Mouse (Mus musculus): ENCODE results near the gene Acin1. TPM values are rescaled to one million over a fixed set of nuclear protein-coding genes. Genes with fewer than 3 reads are reported as not detected.

Acin1 gene
- polyA plus RNA-seq, 1 experiment from 2014 or later = 145 TPM

DNA sequence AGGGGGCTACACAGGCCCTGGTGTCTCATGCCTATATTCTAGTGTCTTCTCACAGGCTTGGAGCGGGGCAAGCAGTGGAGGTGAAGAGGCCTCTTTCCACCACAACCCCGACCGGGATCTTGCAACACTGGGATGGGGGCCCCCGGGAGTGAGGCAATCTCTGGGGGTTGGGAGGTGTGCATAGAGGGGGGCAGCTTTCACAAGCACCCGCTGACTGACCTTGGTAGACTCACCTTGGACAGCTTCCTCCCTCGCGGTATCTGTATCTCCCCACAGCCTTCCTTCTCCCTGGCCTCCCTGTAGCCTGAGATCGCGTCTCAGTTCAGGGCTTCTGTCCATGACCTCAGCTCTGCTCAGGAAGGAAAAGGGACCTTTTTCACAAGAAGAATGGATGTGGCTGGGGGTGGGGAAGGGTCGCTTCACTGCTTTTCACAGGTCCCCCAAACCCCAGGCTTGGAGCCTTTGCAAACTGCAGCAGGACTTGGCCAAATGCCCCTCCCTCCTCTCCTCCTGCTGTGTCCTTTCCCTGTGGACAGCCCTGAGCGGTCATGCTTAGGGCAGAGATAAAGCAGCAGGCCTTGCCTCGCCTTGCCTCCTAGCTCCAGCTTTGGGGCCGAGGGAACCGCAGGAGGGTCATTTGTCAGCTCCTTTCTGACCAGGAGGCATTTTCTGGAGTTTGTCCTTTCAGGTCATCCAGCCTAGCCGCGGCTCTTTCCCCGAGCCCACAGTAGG lies 20.0 kb upstream of the Acin1 start:
- no peak for ATAC-seq (ENCODE audit: insufficient number of reproducible peaks, insufficient read depth, low FRiP score, low read depth)
- 47% methylated on average over 17 of the region's 17 CpGs for WGBS
- Histone ChIP-seq H3K9me3 (ENCODE audit: control insufficient read depth, low read depth, low read length) (no peaks in the 10 kb centered on the region), H3K36me3 (ENCODE audit: control insufficient read depth, insufficient read depth, low read length) (no peaks in the 10 kb centered on the region), H3K4me2 (replicated peaks; ENCODE audit: low read depth, low read length) (no peak overlapping the region), H3K27ac (ENCODE audit: low read length) (no peak overlapping the region), H3K4me3 (ENCODE audit: low read depth, low read length) (no peak overlapping the region), H3K27me3 (ENCODE audit: control insufficient read depth, insufficient read depth, low read length) (no peaks in the 10 kb centered on the region), H3K9ac (replicated peaks; ENCODE audit: low read depth, low read length) (no peak overlapping the region), H3K4me1 (ENCODE audit: control insufficient read depth, insufficient read depth, low read length) (no peaks in the 10 kb centered on the region)

DNA sequence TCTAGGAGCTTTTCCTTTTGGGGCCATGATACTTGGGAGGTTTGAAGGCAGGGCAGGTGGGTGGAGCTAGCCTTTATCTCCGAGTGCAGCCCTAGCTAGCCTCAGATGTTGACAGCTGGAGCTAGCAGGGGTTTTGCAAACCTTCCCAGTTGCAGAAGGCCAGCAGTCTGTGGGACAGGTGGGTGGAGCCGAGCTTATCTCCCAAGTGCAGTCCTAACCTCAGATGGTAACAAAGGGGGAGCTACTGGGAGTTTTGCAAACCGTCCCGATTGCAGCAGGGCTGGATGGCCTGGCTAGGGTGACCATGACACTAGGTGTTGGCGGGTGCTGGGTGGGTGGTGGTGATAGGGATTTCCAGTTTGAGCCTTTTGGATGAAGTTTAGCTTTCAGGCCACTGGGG lies 19.1 kb upstream of the Acin1 start:
- 36% methylated on average over 5 of the region's 5 CpGs for WGBS
- ATAC-seq (ENCODE audit: insufficient number of reproducible peaks, insufficient read depth, low FRiP score, low read depth) = peak; percentile 35; the same call in 1 of the 2 replicates
- H3K4me3 ChIP-seq (ENCODE audit: low read depth, low read length) = no peak overlapping the region
- no peaks in the 10 kb centered on the region for H3K9me3 ChIP-seq (ENCODE audit: control insufficient read depth, low read depth, low read length)
- no peaks in the 10 kb centered on the region for H3K27me3 ChIP-seq (ENCODE audit: control insufficient read depth, insufficient read depth, low read length)
- no peak overlapping the region for H3K27ac ChIP-seq (ENCODE audit: low read length)
- no peaks in the 10 kb centered on the region for H3K36me3 ChIP-seq (ENCODE audit: control insufficient read depth, insufficient read depth, low read length)
- H3K4me2 ChIP-seq (replicated peaks; ENCODE audit: low read depth, low read length) = no peak overlapping the region
- no peaks in the 10 kb centered on the region for H3K4me1 ChIP-seq (ENCODE audit: control insufficient read depth, insufficient read depth, low read length)
- no peak overlapping the region for H3K9ac ChIP-seq (replicated peaks; ENCODE audit: low read depth, low read length)

DNA sequence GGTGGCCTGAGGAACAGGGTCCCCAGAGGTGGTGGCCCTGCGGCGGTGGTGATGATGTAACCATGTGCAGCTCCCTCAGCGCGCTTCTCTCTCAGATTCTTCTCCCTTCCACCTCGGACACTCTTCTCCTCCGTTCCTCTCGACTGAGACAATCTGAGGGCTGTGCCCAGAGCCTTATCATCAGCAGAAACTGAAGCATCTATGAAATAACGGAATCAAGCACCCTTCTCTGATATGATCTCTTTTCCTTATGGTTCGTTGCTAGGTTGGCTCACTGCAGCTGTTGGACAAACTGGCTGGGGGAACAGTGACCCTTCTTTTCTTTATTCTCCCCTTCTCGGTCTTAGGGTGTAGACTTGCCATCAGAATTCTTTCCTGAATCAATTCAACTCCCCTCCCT lies 16.5 kb upstream of the Acin1 start:
- H3K4me2 ChIP-seq (replicated peaks; ENCODE audit: low read depth, low read length) = no peak overlapping the region
- H3K27ac ChIP-seq (ENCODE audit: low read length) = no peak overlapping the region
- H3K9me3 ChIP-seq (ENCODE audit: control insufficient read depth, low read depth, low read length) = no peaks in the 10 kb centered on the region
- no peak for ATAC-seq (ENCODE audit: insufficient number of reproducible peaks, insufficient read depth, low FRiP score, low read depth)
- no peak overlapping the region for H3K4me3 ChIP-seq (ENCODE audit: low read depth, low read length)
- WGBS = 69% methylated on average over 10 of the region's 10 CpGs
- H3K9ac ChIP-seq (replicated peaks; ENCODE audit: low read depth, low read length) = no peak overlapping the region
- no peaks in the 10 kb centered on the region for H3K36me3 ChIP-seq (ENCODE audit: control insufficient read depth, insufficient read depth, low read length)
- no peaks in the 10 kb centered on the region for H3K27me3 ChIP-seq (ENCODE audit: control insufficient read depth, insufficient read depth, low read length)
- H3K4me1 ChIP-seq (ENCODE audit: control insufficient read depth, insufficient read depth, low read length) = no peaks in the 10 kb centered on the region

DNA sequence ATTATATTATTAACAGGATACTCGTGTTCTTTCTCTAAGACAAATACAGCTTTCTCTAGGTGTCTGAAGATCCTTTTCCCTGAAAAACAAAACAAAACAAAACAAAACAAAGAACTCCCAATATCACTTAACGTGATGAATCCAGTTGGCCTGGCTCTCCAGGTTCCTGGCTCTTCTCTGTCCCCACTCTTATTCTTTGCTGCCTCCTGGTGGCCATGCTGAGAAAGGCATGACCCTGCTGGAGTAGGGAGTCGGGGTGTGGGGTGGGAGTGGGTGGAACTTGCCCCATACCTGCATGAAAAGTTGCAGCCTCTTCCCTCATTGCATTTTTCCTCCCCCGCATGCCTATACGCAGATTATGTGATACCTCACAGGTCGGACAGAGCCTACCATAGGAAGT lies 14.6 kb upstream of the Acin1 start:
- no peak overlapping the region for H3K27ac ChIP-seq (ENCODE audit: low read length)
- no peaks in the 10 kb centered on the region for H3K36me3 ChIP-seq (ENCODE audit: control insufficient read depth, insufficient read depth, low read length)
- H3K9me3 ChIP-seq (ENCODE audit: control insufficient read depth, low read depth, low read length) = no peaks in the 10 kb centered on the region
- 0 out of 2 replicates have a peak, but pooled peaks have one; percentile 15 for ATAC-seq (ENCODE audit: insufficient number of reproducible peaks, insufficient read depth, low FRiP score, low read depth)
- no peak overlapping the region for H3K4me2 ChIP-seq (replicated peaks; ENCODE audit: low read depth, low read length)
- 11% methylated on average over 6 of the region's 6 CpGs for WGBS
- no peak overlapping the region for H3K4me3 ChIP-seq (ENCODE audit: low read depth, low read length)
- H3K9ac ChIP-seq (replicated peaks; ENCODE audit: low read depth, low read length) = no peak overlapping the region
- H3K27me3 ChIP-seq (ENCODE audit: control insufficient read depth, insufficient read depth, low read length) = no peaks in the 10 kb centered on the region
- H3K4me1 ChIP-seq (ENCODE audit: control insufficient read depth, insufficient read depth, low read length) = no peaks in the 10 kb centered on the region

DNA sequence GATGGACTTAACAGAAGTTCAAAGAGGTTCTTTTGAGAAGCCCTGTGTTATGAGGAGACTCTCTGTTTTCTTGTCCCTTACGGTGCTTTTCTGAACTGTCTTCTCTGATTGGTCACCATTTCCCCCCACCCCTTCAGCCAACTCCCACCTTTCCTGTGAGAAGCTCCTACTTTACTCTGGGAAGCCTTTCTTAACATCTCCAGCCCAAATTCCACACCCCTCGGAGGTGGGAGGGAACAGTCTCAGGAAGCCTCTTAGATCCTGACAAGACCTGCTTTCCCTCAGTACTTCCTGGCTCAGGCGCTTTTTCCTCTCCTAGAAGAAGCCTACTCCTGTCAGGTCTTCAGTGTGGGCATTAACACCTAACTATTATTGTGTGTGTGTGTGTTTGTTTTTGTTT lies 12.9 kb upstream of the Acin1 start:
- no peak for ATAC-seq (ENCODE audit: insufficient number of reproducible peaks, insufficient read depth, low FRiP score, low read depth)
- Histone ChIP-seq H3K4me3 (ENCODE audit: low read depth, low read length) (no peak overlapping the region), H3K4me2 (replicated peaks; ENCODE audit: low read depth, low read length) (no peak overlapping the region), H3K36me3 (ENCODE audit: control insufficient read depth, insufficient read depth, low read length) (no peaks in the 10 kb centered on the region), H3K9me3 (ENCODE audit: control insufficient read depth, low read depth, low read length) (no peaks in the 10 kb centered on the region), H3K4me1 (ENCODE audit: control insufficient read depth, insufficient read depth, low read length) (no peaks in the 10 kb centered on the region), H3K27ac (ENCODE audit: low read length) (no peak overlapping the region), H3K9ac (replicated peaks; ENCODE audit: low read depth, low read length) (no peak overlapping the region), H3K27me3 (ENCODE audit: control insufficient read depth, insufficient read depth, low read length) (no peaks in the 10 kb centered on the region)
- WGBS = 32% methylated on average over 3 of the region's 3 CpGs

DNA sequence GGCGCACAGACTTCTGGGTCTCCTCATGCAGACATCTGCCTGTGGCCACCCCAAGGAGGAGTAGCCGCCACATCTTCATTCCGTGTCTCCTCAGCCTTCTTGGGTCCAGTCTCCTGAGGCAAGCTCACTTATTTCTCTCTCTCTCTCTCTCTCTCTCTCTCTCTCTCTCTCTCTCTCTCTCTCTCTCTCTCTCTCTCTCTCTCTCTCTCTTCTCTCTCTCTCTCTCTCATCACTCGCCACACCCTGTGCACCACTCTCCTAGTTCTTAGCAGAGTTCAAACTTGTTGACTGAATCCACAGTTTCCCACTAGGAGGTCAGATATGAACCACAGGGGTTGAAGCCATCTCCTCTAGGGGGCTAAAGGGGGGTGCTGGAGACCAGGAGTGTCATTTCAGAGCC lies 12.0 kb upstream of the Acin1 start, which contains the start of gene Gm29776:
Gene Gm29776 (minus strand): TSS at position 101 of the 400 bp plus-strand sequence.
- ATAC-seq (ENCODE audit: insufficient number of reproducible peaks, insufficient read depth, low FRiP score, low read depth) = no peak
- 54% methylated on average over 4 of the region's 4 CpGs for WGBS

DNA sequence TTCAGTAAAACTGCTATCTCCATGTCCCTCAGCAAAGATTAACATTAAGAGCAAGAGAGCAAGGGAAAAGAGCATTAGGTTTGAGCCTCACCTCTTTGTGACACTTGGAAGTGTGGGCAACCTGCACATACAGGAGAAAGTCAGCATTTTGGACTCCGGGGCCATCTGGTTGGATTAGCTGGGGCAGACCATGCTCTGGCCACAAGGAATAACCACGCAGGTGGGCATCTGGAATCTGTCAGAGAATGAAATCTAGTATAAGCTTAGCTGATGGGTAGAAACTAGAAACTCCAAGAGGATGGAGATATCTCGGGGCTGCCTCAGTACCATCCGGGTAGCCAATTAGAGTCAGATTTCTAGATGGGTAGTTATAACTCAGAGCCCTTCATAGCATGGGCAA lies 10.0 kb upstream of the Acin1 start:
- Histone ChIP-seq H3K27me3 (ENCODE audit: control insufficient read depth, insufficient read depth, low read length) (no peaks in the 10 kb centered on the region), H3K4me2 (replicated peaks; ENCODE audit: low read depth, low read length) (no peak overlapping the region), H3K36me3 (ENCODE audit: control insufficient read depth, insufficient read depth, low read length) (peaks cover 7% of the 10 kb centered on the region), H3K9ac (replicated peaks; ENCODE audit: low read depth, low read length) (no peak overlapping the region), H3K9me3 (ENCODE audit: control insufficient read depth, low read depth, low read length) (no peaks in the 10 kb centered on the region), H3K4me1 (ENCODE audit: control insufficient read depth, insufficient read depth, low read length) (no peaks in the 10 kb centered on the region), H3K4me3 (ENCODE audit: low read depth, low read length) (no peak overlapping the region), H3K27ac (ENCODE audit: low read length) (no peak overlapping the region)
- no peak for ATAC-seq (ENCODE audit: insufficient number of reproducible peaks, insufficient read depth, low FRiP score, low read depth)
- WGBS = 79% methylated on average over 4 of the region's 4 CpGs

More for the DNA sequence above, 12.0 kb upstream of the Acin1 start, which contains the start of gene Gm29776:
- H3K27ac ChIP-seq (ENCODE audit: low read length) = no peak within 1 kb of the TSS
- no peaks in the 10 kb centered on the region for H3K27me3 ChIP-seq (ENCODE audit: control insufficient read depth, insufficient read depth, low read length)
- H3K9me3 ChIP-seq (ENCODE audit: control insufficient read depth, low read depth, low read length) = no peaks in the 10 kb centered on the region
- H3K4me3 ChIP-seq (ENCODE audit: low read depth, low read length) = no peak within 1 kb of the TSS
- peaks cover 1% of the 10 kb centered on the region; the same call in 1 of the 2 replicates for H3K36me3 ChIP-seq (ENCODE audit: control insufficient read depth, insufficient read depth, low read length)
- no peaks in the 10 kb centered on the region for H3K4me1 ChIP-seq (ENCODE audit: control insufficient read depth, insufficient read depth, low read length)
- no peak within 1 kb of the TSS for H3K4me2 ChIP-seq (replicated peaks; ENCODE audit: low read depth, low read length)
- H3K9ac ChIP-seq (replicated peaks; ENCODE audit: low read depth, low read length) = no peak within 1 kb of the TSS

DNA sequence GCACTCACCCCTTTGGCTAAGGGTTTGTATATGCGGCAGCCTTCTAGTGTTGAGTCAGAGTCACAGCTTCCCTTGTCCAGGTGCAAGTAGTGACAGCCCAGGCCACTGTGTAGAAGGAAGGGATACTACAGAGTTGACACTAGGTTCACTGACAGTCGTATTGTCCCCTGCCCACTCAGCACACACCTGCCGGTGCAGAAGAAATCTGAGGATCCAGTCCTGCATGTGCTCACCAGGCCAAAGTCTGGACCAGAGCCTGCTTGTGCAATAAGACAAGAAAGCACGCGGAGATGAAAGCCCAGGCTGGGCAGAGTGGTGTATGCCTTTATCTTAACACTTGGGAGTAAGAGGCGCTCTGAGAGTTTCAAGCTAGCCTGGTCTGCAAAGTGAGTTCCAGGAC lies 8.3 kb upstream of the Acin1 start:
- H3K27ac ChIP-seq (ENCODE audit: low read length) = no peak overlapping the region
- H3K27me3 ChIP-seq (ENCODE audit: control insufficient read depth, insufficient read depth, low read length) = no peaks in the 10 kb centered on the region
- no peaks in the 10 kb centered on the region for H3K4me1 ChIP-seq (ENCODE audit: control insufficient read depth, insufficient read depth, low read length)
- H3K9me3 ChIP-seq (ENCODE audit: control insufficient read depth, low read depth, low read length) = no peaks in the 10 kb centered on the region
- peaks cover 15% of the 10 kb centered on the region for H3K36me3 ChIP-seq (ENCODE audit: control insufficient read depth, insufficient read depth, low read length)
- no peak overlapping the region for H3K9ac ChIP-seq (replicated peaks; ENCODE audit: low read depth, low read length)
- no peak for ATAC-seq (ENCODE audit: insufficient number of reproducible peaks, insufficient read depth, low FRiP score, low read depth)
- no peak overlapping the region for H3K4me2 ChIP-seq (replicated peaks; ENCODE audit: low read depth, low read length)
- 62% methylated on average over 6 of the region's 6 CpGs for WGBS
- H3K4me3 ChIP-seq (ENCODE audit: low read depth, low read length) = no peak overlapping the region

DNA sequence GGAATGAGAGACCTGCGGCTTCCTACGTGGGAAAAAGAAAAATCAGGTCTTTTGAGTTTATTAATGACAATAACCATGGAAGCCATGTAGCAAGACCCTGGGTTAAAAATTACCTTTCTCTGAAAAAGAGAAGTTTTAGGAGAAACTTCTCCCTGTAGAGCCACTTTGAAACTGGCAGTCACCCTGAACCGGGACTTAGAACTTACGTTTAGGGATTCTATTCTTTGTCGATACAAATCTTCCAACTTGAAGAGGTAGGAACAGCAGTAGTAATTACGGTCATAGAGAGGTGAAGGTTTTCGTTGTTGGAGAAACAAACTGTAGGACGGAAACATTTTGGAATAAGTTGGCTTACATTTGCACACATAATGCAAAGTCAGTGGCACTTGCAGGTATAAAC lies 520 bp upstream of the Acin1 start:
- Histone ChIP-seq H3K9ac (replicated peaks; ENCODE audit: low read depth, low read length) (peak overlapping the region; percentile 68), H3K4me2 (replicated peaks; ENCODE audit: low read depth, low read length) (peak overlapping the region; percentile 61), H3K27ac (ENCODE audit: low read length) (peak overlapping the region; percentile 66; the same call in 1 of the 2 replicates), H3K27me3 (ENCODE audit: control insufficient read depth, insufficient read depth, low read length) (no peaks in the 10 kb centered on the region), H3K9me3 (ENCODE audit: control insufficient read depth, low read depth, low read length) (no peaks in the 10 kb centered on the region), H3K4me3 (ENCODE audit: low read depth, low read length) (peak overlapping the region; percentile 84), H3K4me1 (ENCODE audit: control insufficient read depth, insufficient read depth, low read length) (peaks cover 13% of the 10 kb centered on the region; the same call in 1 of the 2 replicates), H3K36me3 (ENCODE audit: control insufficient read depth, insufficient read depth, low read length) (peaks cover 21% of the 10 kb centered on the region)
- 4% methylated on average over 8 of the region's 8 CpGs for WGBS
- no peak for ATAC-seq (ENCODE audit: insufficient number of reproducible peaks, insufficient read depth, low FRiP score, low read depth)
